Mouse (Mus musculus) layer of hippocampus, adult 18-20 months (tissue): ENCODE measurements around the gene Bhlhe41. TPM values are rescaled to one million over a fixed set of nuclear protein-coding genes. Genes with fewer than 3 reads are reported as not detected.
A peak's percentile ranks its signal among the peaks of the same experiment; 100 is the strongest.

ENCODE experiments used
- DNase-seq, 2 experiments: peaks; one replicate each; pipeline ENCODE4 v3.0.0; 2022; ENCODE audit warnings: low spot score in 2 of 2
- total RNA-seq, 2 experiments: library from RNA; stranded (reverse); gene quantifications; 2 replicates each; pipeline ENCODE4 v1.2.3; 2021

The Bhlhe41 gene
- total RNA-seq, 2 experiments from 2014 or later, result 48.2 to 52.7 TPM

- no peak for DNase-seq
Measured at GRCm38 (mm10) chr6:145872010-145872409, 6.7 kb upstream of the Bhlhe41 start.

GRCm38 (mm10) chr6:145870991-145871390, 5.6 kb upstream of the Bhlhe41 start:
- DNase-seq, result no peak

- no peak for DNase-seq
Measured at GRCm38 (mm10) chr6:145867111-145867510, 1.8 kb upstream of the Bhlhe41 start.

GRCm38 (mm10) chr6:145865886-145866851, 811 bp upstream of the Bhlhe41 start:
- peak; percentile 82 to 89 for DNase-seq

- DNase-seq, result peak in 1 of 2 experiments; percentile 29
Measured at GRCm38 (mm10) chr6:145864171-145864570, 1.2 kb downstream of the Bhlhe41 start.

- DNase-seq, result peak; percentile 75 to 85
Measured at GRCm38 (mm10) chr6:145863065-145863971, 2.0 kb downstream of the Bhlhe41 start.

GRCm38 (mm10) chr6:145862739-145863064, 2.7 kb downstream of the Bhlhe41 start:
- no peak for DNase-seq

- no peak for DNase-seq
Measured at GRCm38 (mm10) chr6:145862321-145862720, 3.0 kb downstream of the Bhlhe41 start.

GRCm38 (mm10) chr6:145861462-145862227, 3.7 kb downstream of the Bhlhe41 start:
- no peak for DNase-seq

- DNase-seq, result peak in 1 of 2 experiments; percentile 27
Measured at GRCm38 (mm10) chr6:145860350-145860749, 5.0 kb downstream of the Bhlhe41 start.

- no peak for DNase-seq
Measured at GRCm38 (mm10) chr6:145858414-145858813, 6.9 kb downstream of the Bhlhe41 start.

- DNase-seq, result no peak
Measured at GRCm38 (mm10) chr6:145857428-145857827, 7.9 kb downstream of the Bhlhe41 start.

GRCm38 (mm10) chr6:145855720-145856551, 9.4 kb downstream of the Bhlhe41 start:
- DNase-seq, result peak; percentile 97 to 99

GRCm38 (mm10) chr6:145854756-145855155, 10.6 kb downstream of the Bhlhe41 start:
- no peak for DNase-seq

GRCm38 (mm10) chr6:145853356-145854079, 11.8 kb downstream of the Bhlhe41 start:
- no peak for DNase-seq

- peak in 1 of 2 experiments; percentile 67 for DNase-seq
Measured at GRCm38 (mm10) chr6:145852708-145853107, 12.7 kb downstream of the Bhlhe41 start.

- no peak for DNase-seq
Measured at GRCm38 (mm10) chr6:145851956-145852355, 13.4 kb downstream of the Bhlhe41 start.

- no peak for DNase-seq
Measured at GRCm38 (mm10) chr6:145850789-145851188, 14.6 kb downstream of the Bhlhe41 start.

- DNase-seq, result no peak
Measured at GRCm38 (mm10) chr6:145847661-145848060, 17.7 kb downstream of the Bhlhe41 start.
